Mouse (Mus musculus) thymus, adult 2 months (tissue): Measurements from ENCODE around the gene Auts2.

Experiments used
- CTCF ChIP-seq: fragments of 200-500 bp; IDR thresholded peaks from 2 replicates; pipeline ENCODE4 v1.5.1; 2012; ENCODE audit warnings: mild to moderate bottlenecking, control low read depth, low read length, moderate library complexity, borderline replicate concordance; ENCODE audit not compliant: control insufficient read depth, poor library complexity, insufficient read depth; ENCODE audit errors: extremely low read depth
- POLR2A ChIP-seq: fragments of 200-500 bp; IDR thresholded peaks from 2 replicates; pipeline ENCODE4 v1.6.1; 2012; ENCODE audit warnings: mild to moderate bottlenecking, low read length, control low read depth, moderate library complexity; ENCODE audit not compliant: control insufficient read depth, poor library complexity, insufficient read depth; ENCODE audit errors: extremely low read depth

DNA sequence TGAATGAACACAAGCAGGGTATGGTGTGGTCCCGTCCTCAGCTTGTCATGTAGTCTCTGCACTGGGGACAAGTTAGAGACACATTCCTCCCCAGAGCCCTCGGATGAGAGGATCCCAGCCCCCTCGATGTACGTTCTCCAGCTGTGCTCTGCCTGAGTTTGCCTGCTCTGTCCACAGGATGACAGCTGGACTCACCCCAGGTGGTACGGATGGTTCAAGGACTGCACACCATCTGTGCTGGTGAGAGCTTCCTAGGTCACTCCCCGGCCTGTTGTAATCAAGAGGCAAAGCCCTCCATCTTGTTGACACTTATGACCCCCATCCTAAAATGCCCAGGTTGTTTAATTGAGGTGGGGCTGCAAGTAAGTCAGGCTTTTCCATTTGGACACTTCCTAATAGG, 839.4 kb downstream of the Auts2 start:
- TF ChIP-seq CTCF (no peak), POLR2A (no peak)
